Mouse (Mus musculus): ENCODE results near the gene Zfp819. TPM values are rescaled to one million over a fixed set of nuclear protein-coding genes. Genes with fewer than 3 reads are reported as not detected.
A peak's percentile ranks its signal among the peaks of the same experiment; 100 is the strongest.
"Not testable (repeated sequence)": the region's sequence is repeated elsewhere in the genome, so short reads cannot be mapped to it uniquely, and the experiment has no call there.

Gene Zfp819
- total RNA-seq, 2 experiments from 2014 or later = 0.26 TPM; not detected in 1

DNA sequence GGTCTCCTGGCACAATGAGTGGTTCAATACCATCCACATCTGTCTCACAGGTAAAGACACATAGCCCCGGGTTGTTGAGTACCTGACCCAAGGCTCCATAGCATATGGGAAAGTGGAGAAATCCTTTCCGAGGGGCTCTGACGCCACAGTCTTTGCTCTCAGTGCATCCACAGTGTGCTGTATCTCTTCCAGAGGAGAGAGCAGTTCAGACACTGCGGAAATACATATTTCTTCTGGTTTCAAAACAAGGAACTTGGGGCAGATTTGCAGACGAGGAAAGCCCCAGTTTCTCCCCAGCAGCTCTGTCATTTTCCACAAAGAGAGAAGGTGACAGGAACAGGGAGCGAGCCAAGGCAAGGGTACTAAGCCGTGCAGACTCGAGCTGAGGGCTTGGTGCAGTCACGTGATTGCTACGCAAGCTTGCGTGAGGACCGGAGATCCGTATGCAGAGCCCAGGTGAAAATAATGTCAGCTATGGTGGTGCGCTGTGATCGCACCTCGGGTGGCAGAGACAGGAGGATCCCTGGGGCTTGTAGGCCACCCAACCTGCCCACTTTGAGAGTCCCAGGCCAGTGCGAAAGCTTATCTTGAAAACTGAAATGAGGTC is 36.2 kb downstream of the Zfp819 start:
- no peak for DNase-seq

DNA sequence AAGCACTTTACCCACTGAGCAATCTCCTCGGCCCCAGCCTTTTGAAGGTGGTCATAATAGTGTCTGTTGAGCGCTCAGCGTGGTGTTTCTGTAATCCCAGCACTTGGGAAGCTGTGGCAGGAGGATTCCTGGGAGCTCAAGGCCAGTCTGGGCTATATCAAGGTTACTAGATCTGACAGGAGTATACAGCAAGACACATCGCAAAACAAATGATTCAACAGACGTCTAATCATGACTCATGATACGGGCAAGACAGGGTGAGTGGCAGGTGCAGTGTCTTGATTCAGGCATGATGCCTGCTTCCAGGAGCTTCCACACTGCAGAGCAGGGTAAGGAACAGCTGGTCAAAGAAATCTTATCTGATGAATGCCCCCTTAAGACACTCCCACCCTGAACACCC is 45.7 kb downstream of the Zfp819 start:
- peak in 1 of 2 experiments; percentile 14 for DNase-seq

DNA sequence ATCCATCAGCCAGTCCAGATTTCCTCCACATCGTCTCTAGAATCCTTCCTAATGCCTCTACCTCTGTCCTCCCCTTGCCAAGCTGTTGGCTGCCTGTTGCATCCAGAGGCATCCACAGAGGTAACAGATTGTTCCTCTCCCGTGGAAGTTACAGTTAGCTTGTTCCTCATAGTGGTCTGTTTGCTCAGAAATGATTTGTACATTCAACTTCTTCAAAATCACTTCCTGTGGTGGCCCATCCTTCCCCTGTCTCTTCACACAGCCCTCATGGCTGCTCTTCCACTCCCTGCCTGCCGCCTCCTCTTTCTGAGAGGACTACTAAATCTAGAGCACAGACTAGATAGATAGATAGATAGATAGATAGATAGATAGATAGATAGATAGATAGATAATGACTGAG is 47.5 kb downstream of the Zfp819 start:
- DNase-seq = no peak

DNA sequence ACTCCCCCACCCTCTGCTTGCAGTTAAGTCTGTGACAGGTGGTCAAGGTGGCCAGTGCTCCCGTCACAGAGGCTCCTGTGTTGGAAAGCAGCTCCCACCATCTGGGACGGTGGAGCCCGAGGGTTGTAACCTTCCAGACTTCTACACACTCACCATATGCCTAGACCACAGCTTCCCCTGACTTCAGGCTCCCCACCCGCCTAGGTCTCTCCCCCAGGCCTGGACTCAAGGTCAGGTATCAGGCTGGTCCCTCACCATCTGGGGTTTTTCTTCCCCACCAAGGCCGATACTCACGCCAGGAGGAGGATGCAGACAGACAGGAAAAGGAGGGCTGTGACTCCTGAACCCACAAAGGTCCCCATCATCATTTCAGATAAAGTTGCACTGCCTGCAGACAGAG is 49.3 kb downstream of the Zfp819 start:
- DNase-seq = no peak

DNA sequence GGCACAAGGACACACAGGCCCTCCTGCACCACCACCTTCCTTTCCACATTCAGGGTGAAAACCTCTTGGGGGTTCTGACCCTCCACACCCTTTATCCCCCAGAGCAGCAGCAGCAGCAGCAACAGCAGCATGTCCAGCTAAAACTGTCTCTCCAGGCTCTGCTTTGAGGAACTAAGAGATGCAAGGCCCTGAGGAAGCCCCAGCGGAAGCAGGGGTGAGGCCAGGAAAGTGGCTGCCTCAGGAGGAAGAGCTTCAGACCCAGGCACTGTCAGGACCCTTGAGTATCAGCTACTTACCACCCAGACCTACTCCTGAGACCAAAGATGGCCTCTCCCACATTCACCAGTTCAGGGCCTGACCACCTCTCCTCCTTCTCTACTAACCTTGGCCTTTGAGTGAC is 53.0 kb downstream of the Zfp819 start, which contains the start of gene Siglece:
Gene Siglece, minus strand, starts transcription at position 160 of the 400 bp plus-strand sequence.
- no peak for DNase-seq

DNA sequence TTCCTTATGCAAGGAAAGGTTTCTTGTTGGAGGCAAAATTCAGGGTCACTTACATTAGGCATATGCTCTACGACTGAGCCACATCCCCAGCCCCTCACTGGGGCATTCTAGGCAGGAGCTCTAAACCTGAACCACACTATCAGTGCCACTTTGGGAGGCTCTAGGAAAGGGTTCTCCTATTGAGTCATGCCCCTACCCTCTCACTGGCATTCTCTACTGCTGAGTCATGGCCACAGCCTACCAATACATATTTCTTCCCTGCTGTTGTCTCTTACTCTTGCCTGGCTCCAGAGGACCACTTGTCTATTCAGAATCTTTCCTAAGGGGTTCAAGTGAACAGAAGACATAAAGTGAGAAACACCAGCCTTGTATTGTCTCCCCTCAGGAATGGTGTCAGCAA is 55.8 kb downstream of the Zfp819 start:
- peak; percentile 59 to 65 for DNase-seq

DNA sequence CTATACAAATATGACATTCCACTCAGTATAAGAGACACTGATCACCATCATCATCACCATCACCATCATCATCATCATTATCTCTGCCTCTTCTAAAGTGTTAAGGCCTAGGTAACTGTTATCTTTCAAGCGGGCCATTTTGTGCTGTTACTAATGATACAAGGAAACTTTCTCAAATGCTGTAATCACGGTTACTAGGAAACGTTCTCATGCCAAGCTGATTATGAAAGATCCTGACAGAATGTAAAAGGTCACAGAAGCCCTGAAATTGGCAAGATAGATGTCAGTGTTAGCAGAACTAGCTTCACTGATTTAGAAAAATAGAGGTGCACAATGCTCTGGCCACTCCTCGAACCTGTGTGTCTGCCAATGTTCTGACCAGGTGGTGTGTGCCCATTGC is 60.3 kb downstream of the Zfp819 start:
- DNase-seq = not testable (repeated sequence)

Other genes with a start within 250 kb of the Zfp819 start
- under 1 TPM in 1 of 2 experiments, not detected in 1; 0.33 TPM for gene Siglecg, start 199.0 kb upstream of the Zfp819 start, total RNA-seq (2021)
- not detected for gene Lim2, start 179.5 kb upstream of the Zfp819 start, total RNA-seq (2021)
- under 1 TPM in 1 of 2 experiments, not detected in 1; 0.50 TPM for gene Nkg7, start 170.1 kb upstream of the Zfp819 start, total RNA-seq (2021)
- not detected for gene Cldnd2, start 166.4 kb upstream of the Zfp819 start, total RNA-seq (2021)
- 100 to 1,000 TPM; 504 to 548 TPM for gene Etfb, start 163.1 kb upstream of the Zfp819 start, total RNA-seq (2021)
- gene Gm45233, start 163.0 kb upstream of the Zfp819 start, total RNA-seq (2021) = 1 to 10 TPM in 1 of 2 experiments, not detected in 1; 1.2 TPM
- gene Vsig10l, start 144.0 kb upstream of the Zfp819 start, total RNA-seq (2021) = 1 to 10 TPM; 1.5 to 1.7 TPM
- 1 to 10 TPM; 1.3 to 1.5 TPM for gene Iglon5, start 117.1 kb upstream of the Zfp819 start, total RNA-seq (2021)
- not detected for gene 4931406B18Rik, start 101.2 kb upstream of the Zfp819 start, total RNA-seq (2021)
- gene Cd33, start 62.7 kb upstream of the Zfp819 start, total RNA-seq (2021) = 1 to 10 TPM; 2.2 to 3.7 TPM
- 1 to 10 TPM; 2.5 to 2.6 TPM for gene Zfp658, start 44.9 kb upstream of the Zfp819 start, total RNA-seq (2021)
- gene Zfp719, start 27.6 kb upstream of the Zfp819 start, total RNA-seq (2021) = 10 to 100 TPM; 16.4 to 19.9 TPM
- not detected for gene Ceacam18, start 27.5 kb downstream of the Zfp819 start, total RNA-seq (2021)
- 1 to 10 TPM; 2.4 to 3.6 TPM for gene Siglece, start 53.0 kb downstream of the Zfp819 start, total RNA-seq (2021)
- 10 to 100 TPM; 11.2 to 14.6 TPM for gene Ctu1, start 64.8 kb downstream of the Zfp819 start, total RNA-seq (2021)
- not detected for gene Klk14, start 83.2 kb downstream of the Zfp819 start, total RNA-seq (2021)
- not detected for gene Klk13, start 105.4 kb downstream of the Zfp819 start, total RNA-seq (2021)
- not detected for gene Klk12, start 161.7 kb downstream of the Zfp819 start, total RNA-seq (2021)
- not detected for gene Klk11, start 167.4 kb downstream of the Zfp819 start, total RNA-seq (2021)
- gene Klk10, start 173.9 kb downstream of the Zfp819 start, total RNA-seq (2021) = under 1 TPM; 0.23 to 0.33 TPM
- gene Klk9, start 184.7 kb downstream of the Zfp819 start, total RNA-seq (2021) = not detected
- 1 to 10 TPM; 1.1 to 2.3 TPM for gene Klk8, start 190.4 kb downstream of the Zfp819 start, total RNA-seq (2021)
- gene Klk7, start 204.1 kb downstream of the Zfp819 start, total RNA-seq (2021) = not detected
- not detected for gene Klk6, start 217.3 kb downstream of the Zfp819 start, total RNA-seq (2021)
- gene Klk5, start 234.8 kb downstream of the Zfp819 start, total RNA-seq (2021) = not detected